Mouse (Mus musculus): ENCODE measurements around the gene Aven.

- no peak for TF ChIP-seq GATA1 (IDR thresholded peaks at IDR 0.05; ENCODE audit: low read length)
- TF ChIP-seq TAL1 (IDR thresholded peaks at IDR 0.05; ENCODE audit: low read length) = no peak
Observed at GRCm38 (mm10) chr2:112596415-112596814, 103.7 kb downstream of the Aven start.
